Mouse (Mus musculus) embryo, embryonic 9.5 days (tissue): Measurements from ENCODE around the gene Pafah1b3.

Source experiments
- DNase-seq: peaks from one replicate; pipeline ENCODE4 v3.0.0-alpha.2; 2017; ENCODE audit errors: extremely low spot score

Gene Pafah1b3

GRCm38 (mm10) chr7:25305956-25306613 is 8.3 kb upstream of the Pafah1b3 start, which contains the start of gene Tmem145:
Gene Tmem145 (plus strand): TSS chr7:25306106.
- DNase-seq = peak; percentile 75

- DNase-seq = no peak
Measured at GRCm38 (mm10) chr7:25305481-25305880, 7.7 kb upstream of the Pafah1b3 start.

- no peak for DNase-seq
Measured at GRCm38 (mm10) chr7:25303685-25304006, 5.9 kb upstream of the Pafah1b3 start.

DNA sequence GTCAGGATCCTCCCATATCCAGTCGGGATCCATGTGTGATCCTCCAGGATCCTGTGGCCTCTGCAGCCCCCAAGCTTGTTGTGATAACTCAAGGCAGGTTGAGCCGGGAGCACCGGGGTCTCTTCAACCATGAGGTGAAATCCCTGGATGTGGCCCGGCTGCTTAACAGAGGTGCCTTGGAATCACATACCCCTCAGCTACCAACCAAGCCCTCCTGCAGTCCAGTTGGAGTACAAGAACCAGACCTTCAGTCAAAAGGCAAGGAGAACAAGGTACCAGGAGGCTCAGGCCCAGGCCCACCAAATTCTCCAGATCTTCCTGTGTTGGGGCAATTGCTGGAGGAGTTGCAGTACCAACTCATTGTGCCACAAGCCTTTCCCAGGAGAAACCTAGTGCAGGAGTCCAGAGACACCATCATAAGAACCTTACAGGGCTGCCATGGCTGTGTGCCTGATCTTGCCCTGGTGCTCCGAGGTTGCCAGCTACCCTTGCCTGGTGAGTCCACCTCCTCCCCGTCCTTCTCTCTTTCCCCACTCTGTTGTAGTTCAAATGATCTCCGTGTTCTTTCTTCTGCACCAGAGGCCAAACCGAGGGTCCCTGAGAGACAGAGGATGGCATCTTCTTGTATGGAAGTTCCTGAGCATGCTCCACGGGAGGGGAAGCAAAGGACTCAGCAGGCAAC is 5.4 kb upstream of the Pafah1b3 start:
- DNase-seq = no peak

DNA sequence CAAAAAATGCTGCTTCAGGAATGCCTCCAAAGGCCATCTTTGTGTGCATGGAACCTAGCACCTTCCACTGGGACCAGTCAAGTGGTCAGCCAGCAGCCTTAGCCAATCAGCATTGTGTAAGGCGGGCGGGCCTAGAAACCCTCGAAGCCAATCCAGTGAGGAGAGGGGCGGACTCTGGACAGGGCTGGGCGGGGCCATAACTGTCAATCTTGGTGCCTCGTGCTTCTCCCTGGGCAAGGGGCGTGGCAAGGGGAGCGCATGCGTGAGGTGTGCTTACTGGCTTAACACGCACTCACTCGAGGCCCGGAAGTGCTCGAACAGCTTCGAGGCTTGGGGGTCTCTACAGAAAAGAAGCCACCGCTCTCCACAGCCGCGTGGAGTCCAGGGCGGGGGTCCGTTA is 3.3 kb upstream of the Pafah1b3 start, which contains the start of gene Prr19:
TSS of gene Prr19 (plus strand) at position 349 of the 400 bp plus-strand sequence.
- peak; percentile 66 for DNase-seq

DNA sequence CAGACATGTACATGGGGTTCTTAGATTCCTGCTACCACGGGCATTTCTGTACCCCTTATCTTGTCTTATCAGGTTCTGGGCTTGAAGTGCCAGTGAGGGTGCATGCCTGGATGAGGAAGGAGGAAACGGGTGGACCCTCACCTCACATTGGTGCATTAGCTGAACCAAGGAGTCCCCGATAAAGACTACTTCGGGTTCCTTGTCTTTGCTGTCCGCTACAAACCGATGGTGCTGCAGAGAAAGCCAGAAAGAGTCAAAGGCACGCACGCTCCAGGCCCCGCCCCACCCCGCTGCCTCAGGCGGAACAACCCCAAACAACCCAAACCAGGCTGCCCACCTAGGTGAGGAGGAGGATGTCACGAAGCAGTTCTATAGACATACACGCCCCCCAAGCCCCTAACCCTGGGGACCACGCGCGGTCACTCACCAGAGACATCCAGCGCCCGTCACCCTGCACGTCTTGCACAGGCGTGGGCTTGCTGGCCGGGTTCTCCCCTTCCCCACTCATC is 787 bp downstream of the Pafah1b3 start:
- no peak for DNase-seq

DNA sequence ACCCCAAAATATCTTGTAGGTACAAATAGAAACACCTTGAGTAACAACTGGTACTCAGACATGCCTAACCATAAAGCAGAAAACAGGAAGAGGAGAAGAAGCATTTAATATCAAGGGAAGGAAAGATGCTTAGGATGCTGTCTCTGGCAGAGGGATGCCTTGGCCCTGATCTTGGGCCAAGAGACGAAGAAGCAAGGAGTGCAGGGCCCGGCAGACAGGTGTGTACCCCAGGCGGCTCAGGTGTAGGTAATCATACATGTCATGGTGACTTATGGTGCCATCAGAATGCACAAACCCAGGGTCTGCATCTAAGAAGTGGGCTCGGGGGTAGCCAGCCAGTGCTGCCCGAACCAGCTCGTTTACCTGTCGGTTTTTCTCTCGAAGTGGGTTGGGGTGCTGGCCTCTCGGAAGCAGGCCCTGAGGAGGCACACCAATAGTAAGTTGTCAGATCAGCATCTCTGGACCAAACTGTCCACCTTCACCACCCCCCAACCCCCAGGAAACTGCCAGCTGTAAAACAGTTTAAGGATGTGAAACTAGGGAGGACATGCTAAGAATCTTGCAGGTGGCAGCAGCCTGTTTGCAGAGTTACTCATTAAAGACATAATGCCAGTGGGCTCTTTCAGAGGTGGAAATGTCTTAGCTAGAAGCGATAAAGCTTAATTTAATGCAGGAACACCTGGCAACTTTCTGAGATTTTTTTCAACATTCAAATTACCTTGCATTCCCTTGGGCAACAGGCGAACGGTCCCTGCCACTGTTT is 2.6 kb downstream of the Pafah1b3 start:
- no peak for DNase-seq

DNA sequence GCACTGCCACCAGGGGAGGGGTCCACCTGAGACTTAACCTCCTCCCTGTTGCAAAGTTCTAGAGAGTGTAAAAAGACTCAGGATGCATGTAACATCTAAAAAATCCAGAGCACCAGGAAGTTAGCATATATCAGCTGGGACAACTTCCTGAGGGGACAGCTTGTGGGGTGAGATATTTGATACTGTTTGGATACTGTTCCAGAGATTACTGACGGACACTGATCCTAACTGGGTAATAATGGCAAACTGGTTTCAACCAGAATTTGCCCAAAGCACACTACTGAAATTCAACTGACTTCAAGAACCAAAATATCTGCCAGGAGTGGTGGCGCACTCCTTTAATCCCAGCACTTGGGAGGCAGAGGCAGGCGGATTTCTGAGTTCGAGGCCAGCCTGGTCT is 3.3 kb downstream of the Pafah1b3 start:
- no peak for DNase-seq

DNA sequence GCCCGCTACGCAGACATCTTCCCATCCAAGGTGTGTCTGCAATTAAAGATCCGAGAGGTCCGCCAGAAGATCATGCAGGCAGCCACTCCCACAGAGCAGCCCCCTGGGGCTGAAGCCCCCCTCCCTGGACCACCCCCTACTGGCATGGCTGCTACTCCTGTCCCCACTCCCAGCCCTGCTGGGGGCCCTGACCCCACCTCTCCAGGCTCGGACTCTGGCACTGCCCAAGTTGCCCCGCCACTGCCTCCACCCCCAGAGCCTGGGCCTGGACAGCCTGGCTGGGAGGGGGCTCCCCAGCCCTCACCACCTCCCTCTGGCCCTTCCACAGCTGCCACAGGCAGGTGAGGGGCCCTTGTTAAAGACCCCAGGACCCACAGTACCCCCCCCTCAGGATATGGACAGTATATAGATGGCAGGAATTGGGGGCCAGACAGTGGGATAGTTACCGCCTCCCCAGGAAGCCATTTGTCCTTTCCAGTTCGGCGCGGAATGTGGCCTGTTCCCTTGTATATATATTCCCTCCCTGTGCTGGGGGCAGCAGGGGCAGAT is 4.5 kb downstream of the Pafah1b3 start:
- DNase-seq = no peak

GRCm38 (mm10) chr7:25292107-25292506 is 5.7 kb downstream of the Pafah1b3 start:
- DNase-seq = no peak

- DNase-seq = no peak
Measured at GRCm38 (mm10) chr7:25290911-25291310, 6.9 kb downstream of the Pafah1b3 start.

DNA sequence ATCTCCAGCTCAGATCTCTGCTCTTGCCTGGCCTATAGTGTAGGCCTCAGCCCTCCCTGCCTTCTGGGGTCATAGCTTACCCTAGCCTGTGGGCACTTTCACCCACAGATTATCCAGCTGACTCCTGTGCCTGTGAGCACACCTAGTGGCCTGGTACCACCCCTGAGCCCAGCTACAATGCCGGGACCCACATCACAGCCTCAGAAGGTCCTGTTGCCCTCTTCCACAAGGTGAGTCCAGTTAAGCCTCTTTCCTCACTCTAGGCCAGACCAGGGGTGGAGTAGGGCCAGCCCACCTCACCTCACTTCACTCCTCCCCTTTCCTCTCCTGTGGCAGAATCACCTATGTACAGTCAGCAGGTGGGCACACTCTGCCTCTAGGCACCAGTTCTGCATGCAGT is 7.3 kb downstream of the Pafah1b3 start:
- no peak for DNase-seq

DNA sequence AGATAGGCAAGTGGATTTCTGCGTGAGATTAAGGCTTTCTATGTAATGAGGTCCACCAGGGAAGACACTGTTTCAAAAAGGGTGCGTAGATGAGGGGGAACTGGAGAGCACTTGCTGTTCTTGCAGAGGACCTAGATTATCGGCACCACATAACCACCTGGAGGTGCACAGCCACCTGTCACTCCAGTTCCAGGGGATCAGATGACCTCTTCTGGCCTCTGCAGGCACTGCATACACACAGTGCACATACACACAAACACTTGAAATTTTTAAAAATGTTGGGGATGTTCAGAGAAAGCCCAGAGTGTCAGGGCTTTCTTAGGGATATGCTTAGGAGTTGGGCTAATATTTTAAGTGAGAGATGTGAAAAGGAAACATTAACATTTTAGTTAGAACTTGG is 7.9 kb downstream of the Pafah1b3 start:
- DNase-seq = no peak

GRCm38 (mm10) chr7:25288721-25289120 is 9.1 kb downstream of the Pafah1b3 start:
- no peak for DNase-seq

DNA sequence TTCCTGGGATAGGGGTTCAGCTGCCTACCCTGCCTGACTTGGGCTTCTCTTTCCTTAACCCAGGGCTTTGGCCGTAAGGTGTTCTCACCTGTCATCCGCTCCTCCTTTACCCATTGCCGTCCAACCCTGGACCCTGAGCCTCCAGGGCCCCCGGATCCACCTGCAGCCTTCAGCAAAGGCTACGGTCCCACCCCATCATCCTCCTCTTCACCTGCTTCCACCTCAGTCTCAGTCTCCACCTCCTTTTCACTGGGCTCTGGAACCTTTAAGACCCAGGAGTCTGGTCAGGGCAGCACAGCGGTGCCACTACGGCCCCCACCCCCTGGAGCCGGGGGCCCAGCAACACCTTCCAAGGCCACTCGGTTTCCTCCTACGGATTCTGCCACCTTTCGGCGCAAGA is 9.8 kb downstream of the Pafah1b3 start:
- no peak for DNase-seq

GRCm38 (mm10) chr7:25286989-25287388 is 10.8 kb downstream of the Pafah1b3 start:
- DNase-seq = no peak

- DNase-seq = no peak
Measured at GRCm38 (mm10) chr7:25285511-25286238, 12.1 kb downstream of the Pafah1b3 start.

GRCm38 (mm10) chr7:25284766-25285165 is 13.0 kb downstream of the Pafah1b3 start:
- no peak for DNase-seq

- DNase-seq = no peak
Measured at GRCm38 (mm10) chr7:25284171-25284570, 13.6 kb downstream of the Pafah1b3 start.

- no peak for DNase-seq
Measured at GRCm38 (mm10) chr7:25283637-25284036, 14.1 kb downstream of the Pafah1b3 start.

- no peak for DNase-seq
Measured at GRCm38 (mm10) chr7:25282731-25283211, 15.0 kb downstream of the Pafah1b3 start.
